Mouse (Mus musculus): ENCODE measurements around the gene Irf7. TPM values are rescaled to one million over a fixed set of nuclear protein-coding genes. Genes with fewer than 3 reads are reported as not detected.

Gene Irf7
- polyA plus RNA-seq, 1 experiment: 105 TPM

- H3K27ac ChIP-seq (ENCODE audit: insufficient read depth, low read length): no peak overlapping the region
- H3K4me3 ChIP-seq (ENCODE audit: extremely low read depth, insufficient read depth, insufficient read length): no peak overlapping the region
- no peak for DNase-seq (ENCODE audit: low read depth in 1 of 2, low spot score in 2 of 2)
- TF ChIP-seq CTCF (IDR thresholded peaks at IDR 0.05; ENCODE audit: extremely low read depth, insufficient read depth, insufficient read length, insufficient replicate concordance) (no peak), POLR2A (IDR thresholded peaks at IDR 0.05; ENCODE audit: low read depth, low read length) (no peak)
- H3K4me1 ChIP-seq (ENCODE audit: control insufficient read depth, insufficient read depth, insufficient read length): peaks cover 7% of the 10 kb centered on the region
- peaks cover 11% of the 10 kb centered on the region for H3K36me3 ChIP-seq (ENCODE audit: control insufficient read depth, insufficient read depth, low read length)
- WGBS: 94% methylated on average over 8 of the region's 8 CpGs
- H3K27me3 ChIP-seq (ENCODE audit: control insufficient read depth, insufficient read depth, low read length): peaks cover 5% of the 10 kb centered on the region
These were observed 32.9 kb upstream of the Irf7 start for GRCm38 (mm10) chr7:141299175-141299574.

GRCm38 (mm10) chr7:141297926-141298650, 31.8 kb upstream of the Irf7 start:
- WGBS: 84% methylated on average over 3 of the region's 3 CpGs
- Histone ChIP-seq H3K36me3 (ENCODE audit: control insufficient read depth, insufficient read depth, low read length) (peaks cover 7% of the 10 kb centered on the region), H3K27ac (ENCODE audit: insufficient read depth, low read length) (no peak overlapping the region), H3K27me3 (ENCODE audit: control insufficient read depth, insufficient read depth, low read length) (peaks cover 11% of the 10 kb centered on the region), H3K4me1 (ENCODE audit: control insufficient read depth, insufficient read depth, insufficient read length) (peaks cover 10% of the 10 kb centered on the region), H3K4me3 (ENCODE audit: extremely low read depth, insufficient read depth, insufficient read length) (no peak overlapping the region)
- TF ChIP-seq POLR2A (IDR thresholded peaks at IDR 0.05; ENCODE audit: low read depth, low read length): no peak
- no peak for TF ChIP-seq CTCF (IDR thresholded peaks at IDR 0.05; ENCODE audit: extremely low read depth, insufficient read depth, insufficient read length, insufficient replicate concordance)
- DNase-seq (ENCODE audit: low read depth in 1 of 2, low spot score in 2 of 2): no peak

GRCm38 (mm10) chr7:141294479-141294878, 28.2 kb upstream of the Irf7 start:
- DNase-seq (ENCODE audit: low read depth in 1 of 2, low spot score in 2 of 2): no peak
- Histone ChIP-seq H3K36me3 (ENCODE audit: control insufficient read depth, insufficient read depth, low read length) (peaks cover 1% of the 10 kb centered on the region; the same call in 1 of the 2 replicates), H3K27me3 (ENCODE audit: control insufficient read depth, insufficient read depth, low read length) (peaks cover 22% of the 10 kb centered on the region), H3K27ac (ENCODE audit: insufficient read depth, low read length) (no peak overlapping the region), H3K4me1 (ENCODE audit: control insufficient read depth, insufficient read depth, insufficient read length) (peaks cover 13% of the 10 kb centered on the region), H3K4me3 (ENCODE audit: extremely low read depth, insufficient read depth, insufficient read length) (peak overlapping the region; percentile 15; the same call in 1 of the 2 replicates)
- WGBS: 6% methylated on average over 22 of the region's 22 CpGs
- no peak for TF ChIP-seq POLR2A (IDR thresholded peaks at IDR 0.05; ENCODE audit: low read depth, low read length)
- no peak for TF ChIP-seq CTCF (IDR thresholded peaks at IDR 0.05; ENCODE audit: extremely low read depth, insufficient read depth, insufficient read length, insufficient replicate concordance)

DNA sequence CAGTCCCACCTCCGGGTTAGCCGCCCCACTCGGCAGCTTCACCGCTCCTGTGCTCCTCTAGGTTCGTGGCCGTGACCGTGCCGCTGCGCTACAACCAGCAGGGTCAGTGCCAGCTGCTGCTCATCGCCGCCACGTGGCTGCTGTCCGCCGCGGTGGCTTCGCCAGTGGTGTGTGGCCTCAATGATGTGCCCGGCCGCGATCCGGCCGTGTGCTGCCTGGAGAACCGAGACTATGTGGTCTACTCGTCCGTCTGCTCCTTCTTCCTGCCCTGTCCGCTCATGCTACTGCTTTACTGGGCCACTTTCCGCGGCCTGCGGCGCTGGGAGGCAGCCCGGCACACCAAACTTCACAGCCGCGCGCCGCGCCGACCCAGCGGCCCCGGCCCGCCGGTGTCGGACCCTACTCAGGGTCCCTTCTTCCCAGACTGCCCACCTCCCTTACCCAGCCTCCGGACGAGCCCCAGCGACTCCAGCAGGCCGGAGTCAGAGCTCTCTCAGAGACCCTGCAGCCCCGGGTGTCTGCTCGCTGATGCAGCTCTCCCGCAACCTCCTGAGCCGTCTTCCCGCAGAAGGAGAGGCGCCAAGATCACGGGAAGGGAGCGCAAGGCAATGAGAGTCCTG, 27.7 kb upstream of the Irf7 start:
- H3K4me1 ChIP-seq (ENCODE audit: control insufficient read depth, insufficient read depth, insufficient read length): peaks cover 13% of the 10 kb centered on the region
- H3K27me3 ChIP-seq (ENCODE audit: control insufficient read depth, insufficient read depth, low read length): peaks cover 22% of the 10 kb centered on the region
- peaks cover 1% of the 10 kb centered on the region; the same call in 1 of the 2 replicates for H3K36me3 ChIP-seq (ENCODE audit: control insufficient read depth, insufficient read depth, low read length)
- under 1% methylated on average over 52 of the region's 53 CpGs for WGBS
- H3K27ac ChIP-seq (ENCODE audit: insufficient read depth, low read length): no peak overlapping the region
- no peak for DNase-seq (ENCODE audit: low read depth in 1 of 2, low spot score in 2 of 2)
- H3K4me3 ChIP-seq (ENCODE audit: extremely low read depth, insufficient read depth, insufficient read length): peak overlapping the region; percentile 15; the same call in 1 of the 2 replicates
- TF ChIP-seq CTCF (IDR thresholded peaks at IDR 0.05; ENCODE audit: extremely low read depth, insufficient read depth, insufficient read length, insufficient replicate concordance): no peak
- TF ChIP-seq POLR2A (IDR thresholded peaks at IDR 0.05; ENCODE audit: low read depth, low read length): no peak

DNA sequence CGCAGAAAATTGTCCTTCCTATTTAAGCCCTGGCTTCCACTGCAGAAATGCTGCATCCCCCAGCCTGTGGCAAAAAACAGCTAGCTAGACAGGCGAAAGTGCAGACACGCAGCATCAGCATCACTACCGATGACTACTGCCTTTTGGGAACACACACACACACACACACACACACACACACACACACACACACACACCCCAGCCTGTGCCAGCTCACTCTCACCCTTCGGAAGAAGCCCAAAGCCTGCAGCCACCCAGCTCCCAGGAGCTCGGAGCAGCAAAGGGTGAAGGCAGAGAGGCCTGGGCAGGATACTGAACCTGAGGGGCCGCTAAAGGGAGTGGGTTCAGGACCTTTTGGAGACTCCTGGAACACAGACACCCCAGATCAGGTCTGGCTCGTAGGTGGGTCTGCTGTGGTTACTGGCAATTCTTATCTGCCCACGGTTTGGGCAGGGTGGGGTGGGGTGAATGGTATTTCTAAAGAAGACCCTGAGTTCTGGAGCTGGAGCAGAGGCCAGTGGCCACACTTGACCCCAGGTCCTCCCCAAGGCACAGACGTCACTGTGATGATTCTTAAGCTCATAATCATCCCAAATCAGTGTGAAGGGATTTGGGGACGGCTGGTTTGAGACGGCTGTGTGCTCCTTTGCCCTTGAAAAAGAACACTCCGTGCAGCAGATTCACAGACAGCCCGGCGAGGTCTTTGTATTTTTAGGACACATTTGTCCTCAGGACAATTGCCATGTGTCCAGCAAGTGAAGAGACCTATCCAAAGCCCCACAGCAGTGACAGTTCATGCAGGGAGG, 26.5 kb upstream of the Irf7 start:
- TF ChIP-seq CTCF (IDR thresholded peaks at IDR 0.05; ENCODE audit: extremely low read depth, insufficient read depth, insufficient read length, insufficient replicate concordance) (no peak), POLR2A (IDR thresholded peaks at IDR 0.05; ENCODE audit: low read depth, low read length) (no peak)
- H3K27me3 ChIP-seq (ENCODE audit: control insufficient read depth, insufficient read depth, low read length): peaks cover 22% of the 10 kb centered on the region
- H3K4me3 ChIP-seq (ENCODE audit: extremely low read depth, insufficient read depth, insufficient read length): no peak overlapping the region
- 63% methylated on average over 15 of the region's 15 CpGs for WGBS
- no peak for DNase-seq (ENCODE audit: low read depth in 1 of 2, low spot score in 2 of 2)
- peaks cover 1% of the 10 kb centered on the region; the same call in 1 of the 2 replicates for H3K36me3 ChIP-seq (ENCODE audit: control insufficient read depth, insufficient read depth, low read length)
- H3K4me1 ChIP-seq (ENCODE audit: control insufficient read depth, insufficient read depth, insufficient read length): peaks cover 13% of the 10 kb centered on the region
- H3K27ac ChIP-seq (ENCODE audit: insufficient read depth, low read length): no peak overlapping the region

GRCm38 (mm10) chr7:141291921-141292582, 25.8 kb upstream of the Irf7 start, which contains the start of gene Drd4:
Gene Drd4, plus strand, starts transcription at chr7:141292006.
- Histone ChIP-seq H3K4me3 (ENCODE audit: extremely low read depth, insufficient read depth, insufficient read length) (no peak within 1 kb of the TSS), H3K27me3 (ENCODE audit: control insufficient read depth, insufficient read depth, low read length) (peaks cover 22% of the 10 kb centered on the region), H3K27ac (ENCODE audit: insufficient read depth, low read length) (no peak within 1 kb of the TSS), H3K36me3 (ENCODE audit: control insufficient read depth, insufficient read depth, low read length) (no peaks in the 10 kb centered on the region), H3K4me1 (ENCODE audit: control insufficient read depth, insufficient read depth, insufficient read length) (peaks cover 13% of the 10 kb centered on the region)
- no peak for DNase-seq (ENCODE audit: low read depth in 1 of 2, low spot score in 2 of 2)
- TF ChIP-seq POLR2A (IDR thresholded peaks at IDR 0.05; ENCODE audit: low read depth, low read length): no peak
- no peak for TF ChIP-seq CTCF (IDR thresholded peaks at IDR 0.05; ENCODE audit: extremely low read depth, insufficient read depth, insufficient read length, insufficient replicate concordance)
- WGBS: 7% methylated on average over 45 of the region's 46 CpGs

Data from spleen, adult 2 months (tissue).